Mouse (Mus musculus) activated CD4-positive, CD25-positive, alpha-beta regulatory T cell, adult 9 weeks (primary cell): ENCODE results near the gene Sephs2. TPM values are rescaled to one million over a fixed set of nuclear protein-coding genes. Genes with fewer than 3 reads are reported as not detected.

Experiments
- polyA plus RNA-seq: library from polyadenylated mRNA; unstranded; fragments of 100-300 nt; shearing (Covaris generic); gene quantifications from one replicate; pipeline ENCODE4 v1.2.1, GENCODE M21; 2017

Sephs2 gene
- 22.3 TPM for polyA plus RNA-seq

GRCm38 (mm10) chr7:127273925-127274789 is at the start of gene Sephs2:
Sephs2 (minus strand) TSS chr7:127274055.

GRCm38 (mm10) chr7:127296098-127296497 is 22.2 kb upstream of the Sephs2 start, which contains the start of gene Itgal:
Itgal (plus strand) TSS chr7:127296260.

GRCm38 (mm10) chr7:127260309-127261111 is 13.3 kb downstream of the Sephs2 start, which contains the start of gene Dctpp1:
Dctpp1 (minus strand) TSS chr7:127260709.

GRCm38 (mm10) chr7:127243870-127244657 is 29.8 kb downstream of the Sephs2 start, which contains the start of gene Zfp771:
Zfp771 (plus strand) TSS chr7:127244274.

GRCm38 (mm10) chr7:127232622-127233367 is 41.1 kb downstream of the Sephs2 start, which contains the start of the genes Zfp553 and Sept1:
Zfp553 (plus strand) TSS chr7:127233061.
Sept1 (minus strand) TSS chr7:127233130.

Other genes with a start within 250 kb of the Sephs2 start
- gene Maz, start 247.0 kb downstream of the Sephs2 start, polyA plus RNA-seq: 24.7 TPM
- gene Kif22, start 231.6 kb downstream of the Sephs2 start, polyA plus RNA-seq: 18.7 TPM
- not detected for gene Zg16, start 186.7 kb downstream of the Sephs2 start, polyA plus RNA-seq
- 389 TPM for gene AI467606, start 182.7 kb downstream of the Sephs2 start, polyA plus RNA-seq
- 19.1 TPM for gene Qprt, start 151.8 kb downstream of the Sephs2 start, polyA plus RNA-seq
- 101 TPM for gene Spn, start 136.2 kb downstream of the Sephs2 start, polyA plus RNA-seq
- 80.9 TPM for gene Cd2bp2, start 78.0 kb downstream of the Sephs2 start, polyA plus RNA-seq
- gene Tbc1d10b, start 65.6 kb downstream of the Sephs2 start, polyA plus RNA-seq: 12.2 TPM
- 20.7 TPM for gene Mylpf, start 65.2 kb downstream of the Sephs2 start, polyA plus RNA-seq
- gene Zfp553, start 41.0 kb downstream of the Sephs2 start, polyA plus RNA-seq: 20.7 TPM
- 488 TPM for gene Sept1, start 40.9 kb downstream of the Sephs2 start, polyA plus RNA-seq
- 0.43 TPM for gene Zfp771, start 29.8 kb downstream of the Sephs2 start, polyA plus RNA-seq
- 48.1 TPM for gene Dctpp1, start 13.3 kb downstream of the Sephs2 start, polyA plus RNA-seq
- gene Itgal, start 22.2 kb upstream of the Sephs2 start, polyA plus RNA-seq: 433 TPM
- 0.34 TPM for gene Zfp768, start 71.5 kb upstream of the Sephs2 start, polyA plus RNA-seq
- 18.2 TPM for gene Zfp747, start 102.0 kb upstream of the Sephs2 start, polyA plus RNA-seq
- 7.5 TPM for gene 9130019O22Rik, start 113.1 kb upstream of the Sephs2 start, polyA plus RNA-seq
- 6.0 TPM for gene E430018J23Rik, start 119.6 kb upstream of the Sephs2 start, polyA plus RNA-seq
- 12.8 TPM for gene Zfp764, start 132.8 kb upstream of the Sephs2 start, polyA plus RNA-seq
- 40.2 TPM for gene Zfp688, start 148.0 kb upstream of the Sephs2 start, polyA plus RNA-seq
- gene Zfp689, start 175.1 kb upstream of the Sephs2 start, polyA plus RNA-seq: 8.9 TPM
- gene Prr14, start 185.6 kb upstream of the Sephs2 start, polyA plus RNA-seq: 145 TPM
- gene Fbrs, start 205.1 kb upstream of the Sephs2 start, polyA plus RNA-seq: 12.4 TPM
- 92.7 TPM for gene Srcap, start 237.9 kb upstream of the Sephs2 start, polyA plus RNA-seq
- gene Gm42715, start 245.5 kb upstream of the Sephs2 start, polyA plus RNA-seq: 9.3 TPM